Mouse (Mus musculus) left cerebral cortex, postnatal 36 days (tissue): ENCODE data around the gene Usp36. TPM values are rescaled to one million over a fixed set of nuclear protein-coding genes. Genes with fewer than 3 reads are reported as not detected.

ENCODE experiments used
- total RNA-seq, 2 experiments: library from RNA; stranded (reverse); gene quantifications; 2 replicates each; pipeline ENCODE4 v1.2.3; 2021

Gene Usp36
- total RNA-seq, 2 experiments from 2014 or later, result 26.8 to 32.2 TPM

Other genes with a start within 250 kb of the Usp36 start
- under 1 TPM; 0.02 to 0.09 TPM for gene Dnah17, start 159.6 kb downstream of the Usp36 start, total RNA-seq
- 10 to 100 TPM; 65.9 to 67.3 TPM for gene Cyth1, start 41.7 kb downstream of the Usp36 start, total RNA-seq
- gene Cep295nl, start 52.3 kb upstream of the Usp36 start, total RNA-seq, result 1 to 10 TPM; 1.3 to 1.8 TPM
- 100 to 1,000 TPM; 214 to 247 TPM for gene Timp2, start 65.5 kb upstream of the Usp36 start, total RNA-seq
- 10 to 100 TPM; 20.5 to 21.2 TPM for gene Lgals3bp, start 111.8 kb upstream of the Usp36 start, total RNA-seq
- 10 to 100 TPM; 36.5 to 37.0 TPM for gene Cant1, start 128.8 kb upstream of the Usp36 start, total RNA-seq
- gene C1qtnf1, start 138.0 kb upstream of the Usp36 start, total RNA-seq, result 1 to 10 TPM; 4.6 to 4.9 TPM
- 10 to 100 TPM; 10.8 to 11.1 TPM for gene Engase, start 186.6 kb upstream of the Usp36 start, total RNA-seq